Mouse (Mus musculus) bone marrow macrophage, adult 2 months (primary cell): ENCODE measurements around the gene Slc35f6.

Experiments
- CTCF ChIP-seq: IDR thresholded peaks from 2 replicates; pipeline ENCODE4 v1.5.1; 2012; ENCODE audit warnings: low read depth, mild to moderate bottlenecking, low read length, moderate library complexity
- POLR2A ChIP-seq: IDR thresholded peaks from 2 replicates; pipeline ENCODE4 v1.6.1; 2012; ENCODE audit warnings: mild to moderate bottlenecking, low read depth, low read length, borderline replicate concordance

DNA sequence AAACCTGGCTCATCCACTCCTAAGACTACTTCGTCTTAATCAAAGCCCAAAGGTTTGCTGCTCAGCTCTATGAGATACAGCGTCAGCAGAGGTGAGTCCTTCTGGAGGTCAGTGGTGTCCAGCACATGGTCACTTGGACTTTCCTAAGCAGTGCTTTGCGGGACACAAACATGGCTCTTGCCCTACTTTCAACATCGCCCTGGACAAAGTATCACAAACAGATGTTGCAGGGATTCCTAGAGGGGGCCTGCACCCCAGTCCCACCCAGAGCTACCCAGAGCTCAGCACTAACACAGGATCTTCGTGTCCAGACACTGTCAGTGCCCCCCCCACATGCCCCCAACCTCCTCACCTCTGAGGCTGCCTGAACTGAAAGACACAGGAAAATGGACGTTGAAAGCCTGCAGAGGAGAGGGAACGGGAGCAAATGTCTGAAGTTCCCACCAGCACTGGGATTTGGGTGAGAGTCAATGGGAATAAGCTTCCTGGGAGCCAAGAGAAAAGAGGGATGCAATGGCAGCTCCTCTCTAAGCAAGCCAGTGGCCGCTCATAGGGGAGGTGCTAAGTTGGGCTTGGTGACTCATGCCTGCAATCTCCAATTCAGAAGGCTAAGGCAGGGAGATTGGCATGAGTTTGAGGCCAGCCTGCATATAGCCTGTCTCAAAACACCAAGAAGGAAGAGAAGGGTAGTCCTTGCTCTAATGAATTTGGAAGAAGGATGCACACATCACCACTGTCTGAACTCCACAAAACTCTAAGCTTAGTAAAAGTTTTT is 21.2 kb upstream of the Slc35f6 start:
- TF ChIP-seq CTCF (no peak), POLR2A (no peak)
